Mouse (Mus musculus): ENCODE measurements around the gene Slc29a1.

GRCm38 (mm10) chr17:45638596-45639295 is 39.3 kb upstream of the Slc29a1 start:
- no peak for TF ChIP-seq CTCF (IDR thresholded peaks at IDR 0.05; ENCODE audit: extremely low read depth, insufficient read depth, low read length)
- TF ChIP-seq POLR2A (IDR thresholded peaks at IDR 0.05; ENCODE audit: extremely low read depth, insufficient read depth, low read length), result no peak
